Mouse (Mus musculus) stomach, postnatal 0 days (tissue): ENCODE data around the gene Cdyl.

Source experiments
- CTCF ChIP-seq: IDR thresholded peaks from 2 replicates; pipeline ENCODE4 v1.5.1; 2016; ENCODE audit warnings: antibody characterized with exemption, low read depth, mild to moderate bottlenecking, moderate library complexity
- EP300 ChIP-seq: optimal IDR thresholded peaks from 2 replicates; pipeline ENCODE3; 2016; ENCODE audit warnings: antibody characterized with exemption

GRCm38 (mm10) chr13:35795887-35796286, 136.3 kb downstream of the Cdyl start:
- no peak for TF ChIP-seq CTCF
- no peak for TF ChIP-seq EP300
